Mouse (Mus musculus) cerebellum, adult 2 months (tissue): Measurements from ENCODE around the gene Grem2.

ENCODE experiments used
- CTCF ChIP-seq: fragments of 200-500 bp; IDR thresholded peaks from 2 replicates; pipeline ENCODE4 v1.5.1; 2011; ENCODE audit warnings: low read depth, mild to moderate bottlenecking, control low read depth, low read length, moderate library complexity, borderline replicate concordance; ENCODE audit not compliant: insufficient read depth
- POLR2A ChIP-seq: fragments of 200-500 bp; IDR thresholded peaks from 2 replicates; pipeline ENCODE4 v1.6.1; 2011; ENCODE audit warnings: low read length, control low read depth, borderline replicate concordance; ENCODE audit not compliant: insufficient read depth

GRCm38 (mm10) chr1:174888073-174888472, 33.5 kb downstream of the Grem2 start:
- no peak for TF ChIP-seq CTCF
- TF ChIP-seq POLR2A = no peak
